Mouse (Mus musculus): ENCODE measurements around the gene Il20ra.
A peak's percentile ranks its signal among the peaks of the same experiment; 100 is the strongest.
"Not testable (repeated sequence)": the region's sequence is repeated elsewhere in the genome, so short reads cannot be mapped to it uniquely, and the experiment has no call there.

Gene Il20ra

DNA sequence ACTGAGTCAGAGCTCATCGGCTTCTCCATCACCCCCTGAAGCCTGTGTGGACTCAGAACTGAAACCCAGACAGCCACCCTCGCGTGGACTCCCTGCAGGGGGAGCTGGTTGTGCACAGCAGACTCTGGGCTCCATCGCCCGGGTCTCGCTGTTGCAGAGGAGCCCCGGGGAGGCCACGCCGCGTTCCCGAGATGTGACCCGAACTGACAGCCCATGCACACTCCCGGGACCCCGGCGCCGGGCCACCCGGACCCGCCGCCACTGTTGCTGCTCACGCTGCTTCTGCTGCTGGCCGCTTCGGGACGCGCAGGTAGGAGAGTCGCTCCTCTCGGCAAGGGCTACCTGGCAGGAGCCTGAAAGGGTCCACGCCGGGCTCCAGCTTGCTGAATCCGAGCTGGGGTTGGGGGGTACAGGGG lies at the start of gene Il20ra:
Gene Il20ra (plus strand): TSS at position 150 of the 416 bp plus-strand sequence.
- peak in 1 of 2 experiments; percentile 39 for DNase-seq (ENCODE audit: low spot score in 2 of 2)

DNA sequence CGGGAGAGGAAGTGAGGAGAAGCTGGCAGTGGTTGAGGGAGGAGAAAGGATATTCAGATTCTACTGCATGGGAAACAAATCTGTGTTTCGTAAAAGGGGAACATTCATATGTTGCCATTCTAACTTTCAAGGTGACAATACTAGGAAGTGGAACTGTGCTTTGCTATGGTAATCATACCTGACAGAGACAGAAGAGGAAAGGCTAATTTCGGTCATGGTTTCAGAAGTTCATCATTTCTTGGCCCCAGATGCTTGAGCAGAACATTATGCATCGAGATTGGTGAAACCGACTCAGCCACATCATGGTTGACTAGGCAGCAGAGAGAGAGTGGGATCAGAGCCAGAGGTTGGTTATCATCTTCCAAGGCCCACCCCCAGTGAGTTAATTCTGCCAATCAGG lies 43.4 kb upstream of the Il20ra start:
- DNase-seq (ENCODE audit: low spot score in 2 of 2), result no peak

- no peak for DNase-seq (ENCODE audit: low spot score in 2 of 2)
Observed at GRCm38 (mm10) chr10:19672015-19672414, 40.4 kb upstream of the Il20ra start.

DNA sequence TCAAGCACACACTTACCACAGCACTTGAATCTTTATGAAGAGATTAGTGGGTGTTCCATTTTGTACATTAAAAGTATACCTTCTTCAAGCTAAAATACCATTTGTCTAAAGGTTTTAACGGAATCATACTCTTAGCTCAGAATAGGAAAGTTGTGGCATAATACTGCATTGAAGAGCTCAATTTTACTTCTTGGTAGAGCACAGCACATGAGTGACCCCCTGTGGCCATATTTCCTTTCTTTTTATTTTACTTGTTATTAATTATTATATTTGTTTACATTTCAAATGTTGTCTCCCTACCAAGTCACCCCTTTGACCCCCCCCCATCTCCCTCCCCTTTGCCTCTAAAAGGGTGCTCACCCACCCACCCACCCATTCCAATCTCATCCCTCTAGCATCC lies 39.2 kb upstream of the Il20ra start:
- DNase-seq (ENCODE audit: low spot score in 2 of 2), result no peak

DNA sequence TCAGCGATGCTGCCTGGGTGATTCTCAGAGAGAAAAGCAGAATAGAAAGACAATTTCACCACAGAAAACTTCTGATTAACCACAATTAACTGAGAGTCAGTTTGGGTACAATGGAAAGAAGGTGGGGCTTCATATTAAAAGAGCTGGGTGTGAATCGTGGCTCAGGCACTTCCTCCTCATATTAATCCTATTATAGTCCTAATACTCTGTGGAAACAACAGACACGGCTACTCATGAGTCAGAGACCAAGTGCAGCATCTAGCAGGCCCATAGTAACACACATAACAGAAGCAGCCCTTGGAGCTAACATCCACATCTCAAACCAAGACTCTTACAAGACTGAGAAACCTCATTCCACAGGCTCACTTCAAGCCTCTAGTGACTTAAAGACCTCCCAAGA lies 24.7 kb upstream of the Il20ra start:
- no peak for DNase-seq (ENCODE audit: low spot score in 2 of 2)

DNA sequence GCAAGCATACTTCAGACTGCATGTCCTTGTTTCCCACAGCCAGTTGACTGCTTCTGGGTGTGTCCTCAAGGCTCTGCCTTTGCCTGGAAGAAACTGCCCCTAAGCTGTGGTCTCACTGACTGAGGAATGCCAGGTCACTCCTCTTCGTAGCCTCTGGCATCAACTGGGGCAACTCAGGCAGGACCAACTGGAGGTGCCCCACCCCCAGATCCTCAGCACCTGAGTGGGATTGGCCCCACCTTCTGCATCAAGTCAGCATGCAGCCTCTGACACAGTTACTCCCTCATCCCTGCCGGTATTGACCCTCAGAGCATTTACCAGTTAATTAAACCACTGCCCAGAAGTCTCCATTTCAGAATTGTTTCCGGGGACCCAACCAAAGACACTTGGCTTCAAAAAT lies 21.1 kb upstream of the Il20ra start:
- no peak for DNase-seq (ENCODE audit: low spot score in 2 of 2)

DNA sequence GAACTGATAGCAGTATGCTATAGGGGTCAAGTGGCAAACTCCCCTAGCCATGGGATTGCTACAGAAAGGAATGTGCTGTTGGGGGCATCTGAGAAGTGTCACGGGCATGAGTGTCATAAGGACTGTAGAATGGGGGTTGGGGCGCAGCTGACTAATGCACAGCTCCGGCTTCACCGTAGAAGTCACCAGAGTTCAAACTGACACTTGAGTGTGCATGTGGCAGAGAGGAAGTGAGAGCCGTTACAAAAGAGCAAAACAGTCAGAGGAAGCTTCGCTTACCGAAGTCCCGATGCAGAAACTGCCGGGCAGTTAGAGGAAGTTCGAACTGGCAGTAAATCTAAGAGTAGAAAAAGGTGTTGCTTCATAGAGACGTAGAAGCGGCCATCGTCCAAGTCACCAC lies 20.6 kb upstream of the Il20ra start:
- DNase-seq (ENCODE audit: low spot score in 2 of 2), result no peak

DNA sequence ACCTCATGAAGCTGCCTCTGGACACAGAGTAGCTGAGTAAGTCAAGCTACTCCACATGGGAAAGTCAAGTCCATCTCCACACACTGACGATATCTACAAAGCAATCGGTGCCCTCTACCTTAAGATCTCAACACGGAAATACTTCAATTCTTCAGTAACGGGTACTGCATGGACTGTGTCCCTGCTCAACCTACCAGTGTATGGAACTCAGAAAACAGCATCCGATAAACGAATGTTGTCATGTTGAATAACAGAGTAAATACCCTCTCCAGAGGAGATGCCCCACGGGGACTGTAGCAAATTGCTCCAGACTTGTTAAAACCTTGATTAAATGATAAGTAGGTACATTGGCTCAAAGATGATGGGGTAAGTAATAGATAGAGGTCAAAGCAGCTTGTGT lies 20.0 kb upstream of the Il20ra start:
- DNase-seq (ENCODE audit: low spot score in 2 of 2), result no peak

DNA sequence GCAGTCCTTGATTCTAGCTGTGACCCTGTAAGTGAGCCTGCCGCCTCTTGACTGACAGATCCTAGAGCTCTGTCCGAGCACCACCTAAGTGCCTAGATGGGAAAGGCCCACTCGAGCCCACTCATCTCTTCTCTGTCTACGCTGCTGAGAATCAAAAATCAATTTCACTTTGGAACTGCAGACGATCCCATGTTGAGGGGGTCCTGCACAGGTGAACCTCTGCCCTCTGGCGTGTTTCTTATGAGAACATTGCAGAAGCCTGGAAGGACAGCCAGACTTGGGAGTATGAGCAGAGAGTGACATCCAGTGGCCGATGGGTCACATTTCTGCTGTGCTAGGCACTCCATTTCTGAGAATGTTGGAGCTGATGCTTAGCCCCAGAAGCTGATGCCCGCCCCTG lies 19.4 kb upstream of the Il20ra start:
- DNase-seq (ENCODE audit: low spot score in 2 of 2), result peak in 1 of 2 experiments; percentile 18

GRCm38 (mm10) chr10:19693629-19694028 lies 18.7 kb upstream of the Il20ra start:
- no peak for DNase-seq (ENCODE audit: low spot score in 2 of 2)

GRCm38 (mm10) chr10:19699331-19699730 lies 13.0 kb upstream of the Il20ra start:
- no peak for DNase-seq (ENCODE audit: low spot score in 2 of 2)

DNA sequence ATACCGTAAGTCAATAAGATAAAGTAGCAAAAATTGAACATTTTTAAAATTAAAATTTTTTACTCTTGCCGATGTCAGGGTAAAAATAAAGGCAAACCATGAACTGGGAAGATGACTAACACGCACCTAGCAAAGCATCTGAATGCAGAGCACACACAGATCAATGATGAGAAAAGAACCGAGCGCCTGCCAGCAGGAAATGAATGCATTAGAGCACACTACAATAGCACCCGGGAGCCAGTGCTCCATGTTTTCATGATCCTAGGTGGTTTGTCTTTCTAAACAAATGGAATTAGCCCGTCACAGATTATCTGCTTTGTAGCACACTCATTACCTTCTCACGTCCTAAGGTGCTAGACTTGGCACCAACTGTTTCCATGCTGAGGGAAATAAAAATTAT lies 7.9 kb upstream of the Il20ra start:
- DNase-seq (ENCODE audit: low spot score in 2 of 2), result no peak

GRCm38 (mm10) chr10:19707768-19708167 lies 4.6 kb upstream of the Il20ra start:
- DNase-seq (ENCODE audit: low spot score in 2 of 2), result no peak

- peak in 1 of 2 experiments; percentile 45 for DNase-seq (ENCODE audit: low spot score in 2 of 2)
Observed at GRCm38 (mm10) chr10:19708277-19709070, 3.9 kb upstream of the Il20ra start.

- no peak for DNase-seq (ENCODE audit: low spot score in 2 of 2)
Observed at GRCm38 (mm10) chr10:19711020-19711419, 1.4 kb upstream of the Il20ra start.

- peak in 1 of 2 experiments; percentile 29 for DNase-seq (ENCODE audit: low spot score in 2 of 2)
Observed at GRCm38 (mm10) chr10:19711551-19712171, 709 bp upstream of the Il20ra start.

GRCm38 (mm10) chr10:19718627-19719026 lies 6.3 kb downstream of the Il20ra start:
- DNase-seq (ENCODE audit: low spot score in 2 of 2), result no peak

DNA sequence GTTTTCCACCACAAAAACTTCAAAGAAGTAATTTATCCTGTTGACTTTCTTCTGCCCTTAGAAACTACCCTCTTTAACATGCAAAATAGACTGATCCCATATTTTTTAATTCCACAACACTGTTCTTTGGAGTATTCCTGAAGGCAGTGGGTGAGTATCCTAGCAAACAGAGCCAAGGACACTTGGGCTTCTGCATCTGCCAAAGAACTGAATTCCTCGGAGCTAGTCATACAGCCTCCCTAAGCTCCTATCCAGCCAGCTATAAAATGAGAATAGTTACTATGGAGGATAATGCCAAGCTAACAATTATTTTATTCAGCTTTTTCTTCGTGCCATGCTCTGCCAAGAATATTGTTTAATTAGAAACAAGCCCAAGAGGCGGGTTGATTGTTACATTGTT lies 9.9 kb downstream of the Il20ra start:
- DNase-seq (ENCODE audit: low spot score in 2 of 2), result no peak

DNA sequence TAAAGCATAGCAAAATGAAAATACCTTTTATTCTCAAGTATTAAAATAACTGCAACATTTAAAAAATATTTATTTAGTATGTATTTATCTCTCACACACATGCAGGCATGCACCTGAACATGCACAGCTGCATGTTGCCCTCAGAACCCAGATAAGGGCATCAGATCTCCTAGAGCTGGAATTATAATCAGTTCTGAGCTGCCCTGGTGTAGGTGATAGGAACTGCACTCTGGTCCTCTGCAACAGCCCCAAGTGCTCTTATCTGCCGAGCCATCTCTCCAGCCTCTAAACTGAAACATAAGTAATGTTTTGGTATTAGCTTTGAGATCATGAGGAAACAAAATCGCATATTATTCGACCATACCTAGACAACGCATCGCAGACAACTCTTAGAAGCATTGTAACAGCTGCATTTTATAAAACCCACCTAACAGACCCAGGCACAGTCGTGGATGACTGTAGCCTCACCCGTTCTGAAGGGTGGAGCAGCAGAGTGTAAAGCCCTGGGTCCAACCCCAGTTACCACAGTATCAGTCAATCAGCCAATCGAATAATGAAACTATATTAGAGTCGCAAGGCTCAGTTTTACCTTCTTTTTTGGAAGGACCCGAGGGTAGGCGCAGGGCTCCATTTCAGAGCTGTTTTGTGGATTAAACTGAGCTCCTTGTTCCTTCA lies 11.9 kb downstream of the Il20ra start:
- DNase-seq (ENCODE audit: low spot score in 2 of 2), result no peak

DNA sequence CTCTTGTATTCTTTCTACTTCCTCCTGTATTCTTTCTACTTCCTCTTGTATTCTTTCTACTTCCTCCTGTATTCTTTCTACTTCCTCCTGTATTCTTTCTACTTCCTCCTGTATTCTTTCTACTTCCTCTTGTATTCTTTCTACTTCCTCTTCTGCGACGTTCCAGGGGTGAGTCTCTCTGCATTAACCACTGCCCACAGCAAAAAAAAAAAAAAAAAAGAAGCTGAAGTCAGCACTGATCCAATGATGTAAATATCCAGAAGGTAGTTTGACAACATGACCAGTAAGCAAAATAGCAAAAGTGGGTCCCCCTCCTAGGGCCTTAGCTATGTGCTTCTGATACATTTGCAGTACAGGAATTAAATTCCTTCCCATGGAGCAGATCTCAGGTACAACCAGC lies 26.1 kb downstream of the Il20ra start:
- not testable (repeated sequence) for DNase-seq (ENCODE audit: low spot score in 2 of 2)

GRCm38 (mm10) chr10:19745662-19746061 lies 33.3 kb downstream of the Il20ra start:
- DNase-seq (ENCODE audit: low spot score in 2 of 2), result no peak

GRCm38 (mm10) chr10:19746156-19746555 lies 33.8 kb downstream of the Il20ra start:
- no peak for DNase-seq (ENCODE audit: low spot score in 2 of 2)

GRCm38 (mm10) chr10:19747661-19748060 lies 35.3 kb downstream of the Il20ra start:
- no peak for DNase-seq (ENCODE audit: low spot score in 2 of 2)

All from cerebellum, postnatal 4 days (tissue).